Mouse (Mus musculus) neural tube, embryonic 12.5 days (tissue): Measurements from ENCODE around the gene 1700093K21Rik. TPM values are rescaled to one million over a fixed set of nuclear protein-coding genes. Genes with fewer than 3 reads are reported as not detected.
"Not testable (repeated sequence)": the region's sequence is repeated elsewhere in the genome, so short reads cannot be mapped to it uniquely, and the experiment has no call there.

ENCODE experiments used
- ATAC-seq: fragments of 200-750 bp; cut with Nextera tagmentation; 2 replicates; pipeline ENCODE4 v1.8.0; 2017; ENCODE audit warnings: low read depth, mild to moderate bottlenecking, moderate TSS enrichment, moderate library complexity; ENCODE audit not compliant: low FRiP score
- H3K27ac ChIP-seq: fragments of 300-500 bp; sonication (generic); 2 replicates; pipeline ENCODE4 v1.5.1; 2016
- H3K27me3 ChIP-seq: fragments of 300-500 bp; sonication (generic); replicated peaks from 2 replicates; pipeline ENCODE4 v1.6.1; 2016; ENCODE audit warnings: mild to moderate bottlenecking
- H3K36me3 ChIP-seq: fragments of 300-500 bp; sonication (generic); 2 replicates; pipeline ENCODE4 v1.6.1; 2016; ENCODE audit warnings: mild to moderate bottlenecking
- H3K4me1 ChIP-seq: fragments of 300-500 bp; sonication (generic); 2 replicates; pipeline ENCODE4 v1.6.1; 2016
- H3K4me2 ChIP-seq: fragments of 300-500 bp; sonication (generic); replicated peaks from 2 replicates; pipeline ENCODE4 v1.6.1; 2016; ENCODE audit warnings: mild to moderate bottlenecking
- H3K4me3 ChIP-seq: fragments of 300-500 bp; sonication (generic); 2 replicates; pipeline ENCODE4 v1.5.1; 2016
- H3K9ac ChIP-seq: fragments of 300-500 bp; sonication (generic); 2 replicates; pipeline ENCODE4 v1.6.1; 2016; ENCODE audit warnings: mild to moderate bottlenecking
- H3K9me3 ChIP-seq: fragments of 300-500 bp; sonication (generic); 2 replicates; pipeline ENCODE4 v1.6.1; 2016; ENCODE audit warnings: mild to moderate bottlenecking
- WGBS: fragments of 180-500 bp; shearing (Covaris S2); methylation state at CpG from one replicate; pipeline ENCODE4 v1.1.7; 2016; 5-methylcytosine and 5-hydroxymethylcytosine counted together
- polyA plus RNA-seq: library from polyadenylated mRNA; unstranded; fragments of >200 nt; fragmentation: Nextera tagmentation; extraction: Ambion mirVana; gene quantifications from 2 replicates; pipeline ENCODE4 v1.2.1, GENCODE M21; 2016

1700093K21Rik gene
- polyA plus RNA-seq = not detected in 2 replicates

DNA sequence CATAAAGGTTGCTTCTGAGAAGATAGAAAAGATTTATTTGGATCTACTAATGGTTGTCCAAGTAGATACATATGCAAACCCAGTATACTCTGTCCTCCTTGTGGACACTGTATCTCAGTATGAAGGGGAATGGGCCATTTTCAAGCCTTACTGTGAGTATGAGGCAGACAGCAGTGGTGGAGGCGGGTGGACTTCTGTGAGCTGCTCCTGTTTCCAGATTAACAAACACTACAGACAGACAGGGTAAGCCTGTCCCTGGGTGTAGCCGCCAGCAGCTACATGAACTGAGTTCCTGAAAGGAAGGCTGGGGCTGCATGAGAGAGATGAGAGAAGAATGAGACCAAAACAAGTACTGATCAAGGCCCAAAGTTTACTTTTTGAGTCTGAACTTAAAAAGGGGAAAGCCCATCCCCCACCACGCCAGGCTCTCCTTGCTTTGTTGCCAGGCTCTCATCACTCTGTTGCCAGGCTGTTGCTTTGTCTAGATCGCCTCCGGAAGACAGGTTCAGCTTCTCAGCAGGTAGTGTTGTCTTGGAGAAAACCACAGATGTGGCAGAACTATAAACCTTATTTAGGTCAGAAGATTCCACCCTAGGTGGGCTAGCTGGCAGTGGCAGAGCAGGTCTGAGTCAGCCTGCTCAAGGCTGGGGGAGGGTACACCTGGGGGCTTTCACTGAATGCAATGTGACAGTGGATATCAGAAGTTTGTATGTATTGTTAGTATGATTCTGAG, at the start of gene 1700093K21Rik:
TSS of gene 1700093K21Rik (minus strand) at position 683 of the 733 bp plus-strand sequence.
- Histone ChIP-seq H3K27me3 (no peaks in the 10 kb centered on the region), H3K9ac (no peak within 1 kb of the TSS), H3K9me3 (no peaks in the 10 kb centered on the region), H3K27ac (no peak within 1 kb of the TSS), H3K4me3 (no peak within 1 kb of the TSS), H3K4me2 (no peak within 1 kb of the TSS), H3K4me1 (no peaks in the 10 kb centered on the region), H3K36me3 (no peaks in the 10 kb centered on the region)
- WGBS = 29% methylated on average over 5 of the region's 5 CpGs
- ATAC-seq = no peak

DNA sequence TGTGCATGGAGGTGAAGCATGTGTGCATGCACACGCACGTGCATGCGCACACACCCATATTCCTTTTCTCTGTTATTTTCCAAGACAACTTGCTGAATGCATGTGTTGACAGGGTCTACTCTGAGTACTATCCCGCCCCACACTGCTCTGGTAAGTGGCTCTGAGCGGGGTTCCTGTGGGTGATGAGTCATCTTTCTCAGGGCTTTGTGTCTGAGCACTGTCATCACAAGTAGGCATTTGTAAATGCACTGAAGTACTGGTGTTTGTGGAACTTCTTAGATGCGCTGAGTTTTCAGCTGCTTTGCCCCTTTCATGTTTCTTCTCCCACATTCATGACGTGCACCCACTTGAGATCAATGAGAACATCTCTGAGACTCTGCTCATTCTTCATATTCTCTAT, 49.2 kb upstream of the 1700093K21Rik start:
- no peak overlapping the region for H3K9ac ChIP-seq
- H3K4me1 ChIP-seq = no peaks in the 10 kb centered on the region
- H3K27me3 ChIP-seq = no peaks in the 10 kb centered on the region
- H3K4me2 ChIP-seq = no peak overlapping the region
- peaks cover 26% of the 10 kb centered on the region for H3K36me3 ChIP-seq
- WGBS = 94% methylated on average over 7 of the region's 7 CpGs
- H3K27ac ChIP-seq = no peak overlapping the region
- no peak for ATAC-seq
- no peak overlapping the region for H3K4me3 ChIP-seq
- no peaks in the 10 kb centered on the region for H3K9me3 ChIP-seq

DNA sequence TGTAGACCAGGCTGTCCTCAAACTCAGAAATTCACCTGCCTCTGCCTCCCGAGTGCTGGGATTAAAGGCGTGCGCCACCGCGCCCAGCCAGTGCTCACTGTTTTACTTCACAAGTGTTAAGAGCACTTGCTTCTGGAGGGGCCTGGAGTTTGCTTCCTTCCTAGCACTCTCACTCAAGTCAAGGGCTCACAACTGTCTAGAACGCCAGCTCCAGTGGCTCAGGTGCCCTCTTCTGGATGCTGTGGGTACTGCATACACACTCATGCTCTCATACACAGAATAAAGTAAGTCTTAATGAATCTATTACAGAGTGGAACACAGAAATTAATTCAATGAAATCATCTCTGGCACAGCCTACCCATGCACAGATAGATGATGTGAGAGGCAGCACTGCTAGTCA, 44.8 kb upstream of the 1700093K21Rik start:
- ATAC-seq = peak; percentile 58; the same call in 1 of the 2 replicates
- H3K4me2 ChIP-seq = no peak overlapping the region

DNA sequence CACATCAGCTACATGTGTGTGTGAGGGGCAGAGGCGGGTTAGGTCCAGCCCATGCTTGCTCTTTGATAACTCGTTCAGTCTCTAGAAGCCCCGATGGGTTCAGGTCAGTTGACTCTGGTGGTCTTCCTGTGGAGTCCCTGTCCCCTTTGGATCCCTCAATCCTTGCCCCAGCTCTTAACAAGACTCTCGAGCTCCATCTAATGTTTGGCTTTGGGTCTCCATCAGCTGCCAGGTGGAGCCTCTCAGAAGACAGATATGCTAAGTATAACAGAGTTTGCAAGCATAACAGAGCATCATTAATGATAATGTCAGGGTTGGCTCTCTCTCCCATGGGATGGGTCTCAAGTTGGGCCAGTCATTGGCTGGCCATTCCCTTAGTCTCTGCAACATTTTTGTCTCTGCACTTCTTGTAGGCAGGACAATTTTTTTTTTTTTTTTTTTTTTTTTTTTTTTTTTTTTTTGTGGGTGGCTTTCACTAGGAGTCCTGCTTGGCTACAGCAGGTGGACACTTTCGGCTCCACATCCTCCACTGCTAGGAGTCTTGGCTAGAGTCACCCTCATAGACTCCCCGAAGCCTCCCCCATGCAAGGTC, 36.2 kb upstream of the 1700093K21Rik start:
- H3K4me1 ChIP-seq = no peaks in the 10 kb centered on the region
- no peak overlapping the region for H3K4me2 ChIP-seq
- no peak overlapping the region for H3K9ac ChIP-seq
- 73% methylated on average over 6 of the region's 6 CpGs for WGBS
- no peak overlapping the region for H3K27ac ChIP-seq
- no peaks in the 10 kb centered on the region for H3K27me3 ChIP-seq
- H3K9me3 ChIP-seq = no peaks in the 10 kb centered on the region
- no peaks in the 10 kb centered on the region for H3K36me3 ChIP-seq
- no peak overlapping the region for H3K4me3 ChIP-seq
- no peak for ATAC-seq

More for the DNA sequence above, 44.8 kb upstream of the 1700093K21Rik start:
- Histone ChIP-seq H3K27me3 (no peaks in the 10 kb centered on the region), H3K4me1 (no peaks in the 10 kb centered on the region), H3K4me3 (no peak overlapping the region), H3K36me3 (peaks cover 13% of the 10 kb centered on the region; the same call in 1 of the 2 replicates), H3K27ac (no peak overlapping the region), H3K9me3 (no peaks in the 10 kb centered on the region), H3K9ac (no peak overlapping the region)
- WGBS = 58% methylated on average over 6 of the region's 6 CpGs

DNA sequence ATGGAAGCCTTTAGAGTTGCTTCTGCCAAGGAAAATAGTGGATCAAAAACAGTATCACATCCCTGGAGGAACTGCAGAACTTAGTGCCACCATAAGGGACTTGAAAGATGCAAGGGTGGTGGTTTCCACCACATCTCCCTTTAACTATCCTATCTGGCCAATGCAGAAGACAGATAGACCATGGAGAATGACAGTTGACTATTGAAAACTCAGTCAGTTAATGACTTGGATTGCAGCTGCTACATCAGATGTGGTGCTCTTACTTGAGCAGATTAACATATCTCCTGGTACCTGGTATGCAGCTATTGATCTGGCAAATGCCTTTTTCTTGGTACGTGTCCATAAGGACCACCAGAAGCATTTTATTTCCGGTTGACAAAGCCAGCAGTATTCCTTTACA, 16.5 kb upstream of the 1700093K21Rik start:
- H3K9ac ChIP-seq = no peak overlapping the region
- no peaks in the 10 kb centered on the region for H3K9me3 ChIP-seq
- H3K36me3 ChIP-seq = no peaks in the 10 kb centered on the region
- H3K4me1 ChIP-seq = no peaks in the 10 kb centered on the region
- no peak overlapping the region for H3K27ac ChIP-seq
- WGBS = 92% methylated on average over 2 of the region's 2 CpGs
- H3K4me2 ChIP-seq = no peak overlapping the region
- no peak for ATAC-seq
- no peak overlapping the region for H3K4me3 ChIP-seq
- H3K27me3 ChIP-seq = no peaks in the 10 kb centered on the region

DNA sequence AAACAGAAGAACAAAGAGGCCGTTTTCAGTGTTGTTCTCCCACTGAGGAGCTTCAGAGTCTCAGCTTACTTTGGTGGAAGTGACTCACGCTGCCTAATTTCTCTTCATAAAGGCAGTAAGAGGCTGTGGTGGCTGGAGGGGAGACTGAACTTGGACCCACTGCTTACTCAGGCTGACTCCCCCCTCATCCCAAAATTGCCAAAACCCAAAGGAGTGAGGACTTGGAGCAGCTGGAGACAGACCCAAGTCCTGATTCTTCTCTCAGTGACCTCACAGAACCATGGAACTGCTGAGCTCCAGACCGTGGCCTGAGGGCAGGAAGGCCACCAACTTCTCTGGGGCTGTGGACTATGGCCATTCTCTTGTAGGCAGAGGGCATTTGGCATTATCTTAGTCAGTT, 2.0 kb downstream of the 1700093K21Rik start:
- no peak overlapping the region for H3K4me2 ChIP-seq
- H3K27ac ChIP-seq = no peak overlapping the region
- H3K9me3 ChIP-seq = no peaks in the 10 kb centered on the region
- 80% methylated on average over 3 of the region's 3 CpGs for WGBS
- no peaks in the 10 kb centered on the region for H3K27me3 ChIP-seq
- ATAC-seq = no peak
- no peaks in the 10 kb centered on the region for H3K4me1 ChIP-seq
- no peaks in the 10 kb centered on the region for H3K36me3 ChIP-seq
- no peak overlapping the region for H3K4me3 ChIP-seq
- H3K9ac ChIP-seq = no peak overlapping the region

DNA sequence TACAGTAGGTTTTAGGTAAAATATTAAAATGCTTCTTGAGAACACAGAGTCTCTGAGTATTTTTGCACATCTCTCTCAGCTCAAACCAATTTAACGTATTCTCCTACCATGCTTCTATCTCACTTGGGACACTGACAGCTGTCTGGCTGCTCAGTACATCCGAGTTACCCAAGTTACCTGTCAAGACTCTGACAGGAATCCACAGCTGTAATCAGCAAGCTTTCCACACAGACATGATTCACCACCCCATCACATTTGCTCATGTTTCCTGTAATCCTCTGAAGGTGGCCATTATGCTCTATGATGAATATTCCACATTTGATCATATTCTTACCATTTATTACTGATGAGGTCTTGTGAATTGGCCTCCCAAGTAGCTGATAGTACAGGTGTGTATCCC, 5.6 kb downstream of the 1700093K21Rik start:
- H3K9ac ChIP-seq = no peak overlapping the region
- H3K9me3 ChIP-seq = no peaks in the 10 kb centered on the region
- no peaks in the 10 kb centered on the region for H3K36me3 ChIP-seq
- no peak overlapping the region for H3K27ac ChIP-seq
- ATAC-seq = no peak
- H3K4me3 ChIP-seq = no peak overlapping the region
- 76% methylated on average over 2 of the region's 2 CpGs for WGBS
- H3K27me3 ChIP-seq = no peaks in the 10 kb centered on the region
- H3K4me2 ChIP-seq = no peak overlapping the region
- no peaks in the 10 kb centered on the region; the same call in 1 of the 2 replicates for H3K4me1 ChIP-seq

DNA sequence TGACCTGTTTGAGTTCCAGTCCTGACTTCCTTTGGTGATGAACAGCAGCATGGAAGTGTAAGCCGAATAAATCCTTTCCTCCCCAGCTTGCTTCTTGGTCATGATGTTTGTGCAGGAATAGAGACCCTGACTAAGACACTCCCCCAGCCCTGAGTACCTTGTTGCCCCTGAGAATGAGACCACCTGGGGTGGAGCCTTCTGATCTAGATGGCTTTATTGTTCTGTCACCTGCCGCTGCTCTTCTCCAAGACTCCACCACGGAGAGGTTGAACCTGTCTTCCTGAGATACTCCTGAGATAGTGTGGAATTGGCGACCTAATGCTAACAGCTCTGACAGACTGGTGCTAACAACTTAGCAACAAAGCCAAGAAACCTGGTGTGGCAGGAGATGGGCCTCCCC, 6.2 kb downstream of the 1700093K21Rik start:
- H3K27me3 ChIP-seq, H3K36me3 ChIP-seq, H3K9me3 ChIP-seq, H3K4me3 ChIP-seq, H3K27ac ChIP-seq, H3K4me1 ChIP-seq, ATAC-seq, H3K9ac ChIP-seq, H3K4me2 ChIP-seq: not testable (repeated sequence)
- WGBS = 43% methylated on average over 4 of the region's 4 CpGs

DNA sequence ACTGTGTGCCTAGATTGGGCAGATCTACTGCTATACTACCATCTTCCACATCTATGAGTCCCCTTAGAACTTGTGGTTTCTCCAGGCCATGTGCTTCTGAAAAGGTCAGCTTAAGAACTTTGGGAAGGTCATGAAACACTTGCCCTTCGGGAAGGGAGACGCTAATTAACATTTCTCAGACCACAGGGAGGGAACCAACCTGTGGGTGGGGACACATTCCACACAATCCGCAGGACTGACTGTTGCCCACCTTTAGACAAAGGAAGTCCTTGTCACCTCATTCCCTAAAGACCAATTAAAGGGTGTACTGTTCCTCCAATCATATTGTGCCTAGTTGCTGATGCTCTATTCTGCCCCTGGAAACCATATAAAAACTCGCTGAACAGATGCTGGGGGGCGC, 16.2 kb downstream of the 1700093K21Rik start:
- 86% methylated on average over 5 of the region's 5 CpGs for WGBS
- H3K27ac ChIP-seq, H3K36me3 ChIP-seq, H3K4me2 ChIP-seq, H3K4me1 ChIP-seq, H3K27me3 ChIP-seq, H3K9me3 ChIP-seq, ATAC-seq, H3K4me3 ChIP-seq, H3K9ac ChIP-seq: not testable (repeated sequence)

DNA sequence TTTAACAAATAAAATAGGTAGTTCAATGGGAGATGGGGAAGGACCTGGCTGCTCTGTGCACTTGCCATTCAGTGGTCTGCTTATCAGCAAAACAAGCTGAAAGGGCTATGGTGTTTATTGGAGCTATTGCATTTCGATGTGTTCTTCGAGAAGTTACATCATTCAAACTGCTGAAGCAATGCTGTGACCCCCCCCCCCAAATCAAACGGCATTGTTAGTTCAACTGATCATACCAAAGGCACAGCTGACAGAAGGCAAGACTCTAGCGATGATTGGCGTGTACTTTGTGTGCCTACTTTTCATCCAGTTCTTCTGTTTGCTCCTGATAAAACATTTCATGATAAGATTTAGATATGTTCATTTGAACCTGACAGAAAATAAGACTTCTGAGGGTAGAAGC, 22.3 kb downstream of the 1700093K21Rik start:
- 63% methylated on average over 5 of the region's 5 CpGs for WGBS
- peaks cover 18% of the 10 kb centered on the region for H3K36me3 ChIP-seq
- H3K4me2 ChIP-seq = peak overlapping the region; percentile 84
- H3K27ac ChIP-seq = no peak overlapping the region; the same call in 1 of the 2 replicates
- no peak for ATAC-seq
- no peaks in the 10 kb centered on the region for H3K9me3 ChIP-seq
- no peaks in the 10 kb centered on the region for H3K27me3 ChIP-seq
- peak overlapping the region; percentile 76; the same call in 1 of the 2 replicates for H3K4me3 ChIP-seq
- peaks cover 24% of the 10 kb centered on the region for H3K4me1 ChIP-seq
- H3K9ac ChIP-seq = peak overlapping the region; percentile 93

DNA sequence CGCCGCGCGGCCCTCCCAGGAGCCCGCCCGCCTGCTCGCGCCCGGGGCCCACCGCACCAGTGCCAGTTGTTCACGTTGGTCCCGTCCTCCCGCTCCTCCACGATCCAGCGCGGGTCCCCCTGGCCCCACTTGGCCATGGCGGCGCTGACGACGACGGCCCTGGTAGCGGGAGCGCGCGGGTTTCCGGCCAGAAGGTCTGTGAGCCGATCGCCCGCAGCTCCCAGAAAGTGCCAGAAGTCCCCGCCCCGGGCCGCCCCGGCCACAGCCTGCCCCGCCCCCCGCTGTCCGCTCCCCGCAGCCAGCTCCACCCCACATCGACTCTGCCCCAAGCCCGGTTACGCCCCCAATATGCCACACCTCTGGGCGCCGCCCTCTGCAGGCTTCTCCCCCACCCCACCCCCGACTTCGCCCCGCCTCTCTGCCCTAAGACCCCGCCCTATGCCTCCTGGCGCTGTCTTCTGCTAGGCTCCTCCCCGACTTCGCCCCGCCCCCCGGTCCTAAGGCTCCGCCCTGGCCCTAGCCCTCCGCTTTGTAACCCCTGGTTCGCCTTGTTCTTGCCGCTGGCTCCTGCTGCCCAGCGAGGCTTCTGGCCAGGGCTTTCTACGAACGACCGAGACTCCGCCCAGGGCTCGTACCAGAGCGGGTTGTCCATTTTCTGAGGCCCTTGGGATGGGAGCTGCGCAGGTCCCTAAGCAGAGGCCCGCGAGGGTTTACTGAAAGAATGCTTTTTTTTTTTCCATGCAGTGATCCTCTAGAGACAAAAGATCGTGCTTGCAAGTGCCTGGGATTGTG, 23.0 kb downstream of the 1700093K21Rik start, which contains the start of gene Ahsa2:
TSS of gene Ahsa2 (minus strand) at position 313 of the 792 bp plus-strand sequence.
- Histone ChIP-seq H3K27me3 (no peaks in the 10 kb centered on the region), H3K4me1 (peaks cover 24% of the 10 kb centered on the region), H3K36me3 (peaks cover 24% of the 10 kb centered on the region), H3K9me3 (no peaks in the 10 kb centered on the region), H3K4me3 (peak within 1 kb of the TSS; percentile 76), H3K27ac (peak within 1 kb of the TSS; percentile 92), H3K4me2 (peak within 1 kb of the TSS; percentile 84), H3K9ac (peak within 1 kb of the TSS; percentile 93)
- WGBS = 1% methylated on average over 64 of the region's 66 CpGs
- peak; percentile 95 for ATAC-seq

DNA sequence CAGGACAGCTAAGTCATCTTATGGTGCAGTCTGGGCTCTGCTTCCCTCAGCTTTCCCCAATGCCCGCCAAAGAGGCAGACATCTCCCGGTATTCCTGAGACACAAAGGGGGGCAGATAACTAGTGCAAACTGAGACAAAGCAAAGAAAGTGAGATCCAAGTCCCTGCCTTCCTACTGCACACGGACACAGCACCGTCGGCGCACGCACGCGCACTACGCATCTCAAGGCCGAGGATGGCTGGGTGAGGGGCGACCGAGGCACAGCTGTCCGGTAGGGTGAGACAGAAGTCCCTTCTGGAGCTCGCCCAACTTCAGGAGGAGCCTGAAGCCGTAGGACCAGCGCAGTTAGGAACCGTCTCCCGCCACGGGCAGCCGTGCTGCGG, 23.6 kb downstream of the 1700093K21Rik start:
- H3K9ac ChIP-seq = peak overlapping the region; percentile 93
- peak; percentile 92 for ATAC-seq
- WGBS = 0% methylated on average over 22 of the region's 22 CpGs
- H3K27ac ChIP-seq = peak overlapping the region; percentile 92
- peaks cover 30% of the 10 kb centered on the region for H3K36me3 ChIP-seq
- peak overlapping the region; percentile 76 for H3K4me3 ChIP-seq
- H3K4me1 ChIP-seq = peaks cover 24% of the 10 kb centered on the region
- H3K4me2 ChIP-seq = peak overlapping the region; percentile 84
- no peaks in the 10 kb centered on the region for H3K9me3 ChIP-seq
- H3K27me3 ChIP-seq = no peaks in the 10 kb centered on the region
